In the genomic region with DNA sequence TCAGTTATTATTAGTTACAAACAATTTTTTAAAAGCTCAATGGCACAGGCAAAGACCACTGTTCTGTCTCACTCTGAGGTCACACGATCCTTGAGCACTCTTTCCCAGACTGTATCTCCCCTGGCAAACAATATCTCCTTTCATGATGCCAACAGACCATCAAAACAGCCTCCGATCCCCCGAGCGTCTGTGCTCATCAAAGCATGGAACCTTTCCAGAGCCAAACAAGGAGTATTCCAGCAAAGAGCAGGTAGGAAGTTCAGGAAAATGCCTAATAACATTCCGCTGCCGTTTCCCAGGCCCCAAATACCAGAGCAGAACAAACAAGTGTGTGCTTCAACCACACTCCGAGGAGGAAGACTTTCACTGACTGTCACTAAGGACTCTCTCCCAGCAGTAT, we compare ENCODE assay signal across 10 mouse cellular contexts. TPM values are rescaled to one million over a fixed set of nuclear protein-coding genes. Genes with fewer than 3 reads are reported as not detected.
DNase-seq lines count a peak whose midpoint lies in the region; ATAC-seq and TF ChIP-seq lines count a peak whose summit lies in the region.
"Had no signal": no experiment of that assay in that cellular context is flagged by ENCODE, and none has a peak within 500 bp of the region (broad histone marks: within the 10 kb centered on the region; RNA-seq: fewer than 3 reads in every experiment).

No protein-coding gene starts in this region.

- no peak for ATAC-seq in embryonic facial prominence, embryonic 12.5 days (ENCODE audit: insufficient number of reproducible peaks, insufficient read depth, low FRiP score, low TSS enrichment)
- ATAC-seq in kidney, embryonic 16.5 days (ENCODE audit: low FRiP score, low TSS enrichment) = no peak
- ATAC-seq in hindbrain, postnatal 0 days = no peak
- no peak for ATAC-seq in megakaryocyte, adult 5-6 weeks (ENCODE audit: poor library complexity, severe bottlenecking)
- ATAC-seq in megakaryocyte progenitor cell, adult 5-6 weeks (replicated peaks; ENCODE audit: poor library complexity) = no peak
- ATAC-seq: liver, postnatal 0 days had no signal

- H3K4me1 ChIP-seq in embryonic facial prominence, embryonic 12.5 days = peaks cover 24% of the 10 kb centered on the region
- H3K4me1 ChIP-seq in embryonic facial prominence, embryonic 10.5 days = peaks cover 19% of the 10 kb centered on the region
- H3K4me1 ChIP-seq in kidney, embryonic 16.5 days (ENCODE audit: insufficient read depth, low read length) = peaks cover 63% of the 10 kb centered on the region
- peaks cover 3% of the 10 kb centered on the region for H3K4me1 ChIP-seq in cortical plate, adult 2 months (ENCODE audit: control insufficient read depth, insufficient read depth, low read length)
- peaks cover 24% of the 10 kb centered on the region for H3K4me1 ChIP-seq in hindbrain, postnatal 0 days (ENCODE audit: insufficient read depth, low read length)

- 30% methylated on average over 7 of the region's 7 CpGs for WGBS in embryonic facial prominence, embryonic 12.5 days
- 45% methylated on average over 7 of the region's 7 CpGs for WGBS in embryonic facial prominence, embryonic 10.5 days
- 38% methylated on average over 7 of the region's 7 CpGs for WGBS in kidney, embryonic 16.5 days
- 30% methylated on average over 7 of the region's 7 CpGs for WGBS in hindbrain, postnatal 0 days

- H3K27me3 ChIP-seq in embryonic facial prominence, embryonic 12.5 days = no peaks in the 10 kb centered on the region
- H3K27me3 ChIP-seq in embryonic facial prominence, embryonic 10.5 days (replicated peaks; ENCODE audit: low read depth, poor library complexity, severe bottlenecking) = no peaks in the 10 kb centered on the region
- H3K27me3 ChIP-seq in kidney, embryonic 16.5 days (ENCODE audit: insufficient read depth, low read length) = no peaks in the 10 kb centered on the region
- no peaks in the 10 kb centered on the region for H3K27me3 ChIP-seq in hindbrain, postnatal 0 days (ENCODE audit: insufficient read depth, low read length)

- TF ChIP-seq CTCF in cortical plate, adult 2 months (IDR thresholded peaks at IDR 0.05; ENCODE audit: extremely low read depth, insufficient read depth, low read length) = no peak
- no peak for TF ChIP-seq CTCF in hindbrain, postnatal 0 days (IDR thresholded peaks at IDR 0.05; ENCODE audit: low read depth)

- H3K9ac ChIP-seq in embryonic facial prominence, embryonic 12.5 days = no peak overlapping the region
- 0 out of 2 replicates have a peak overlapping the region, but pooled peaks have one; percentile 29 for H3K9ac ChIP-seq in kidney, embryonic 16.5 days (replicated peaks; ENCODE audit: low read length)
- no peak overlapping the region for H3K9ac ChIP-seq in hindbrain, postnatal 0 days (replicated peaks; ENCODE audit: low read length)
- H3K9ac ChIP-seq: liver, postnatal 0 days had no signal

- no peak for DNase-seq in embryonic facial prominence, embryonic 10.5 days (ENCODE audit: low spot score)
- no peak for DNase-seq in kidney, postnatal 25 days
- no peak for DNase-seq in hindbrain, postnatal 0 days (ENCODE audit: low spot score)
- DNase-seq: liver, postnatal 0 days; right cerebral cortex, postnatal 25 days had no signal

- H3K27ac ChIP-seq in embryonic facial prominence, embryonic 12.5 days = peak overlapping the region; percentile 66; the same call in 1 of the 2 replicates
- no peak overlapping the region for H3K27ac ChIP-seq in embryonic facial prominence, embryonic 10.5 days (replicated peaks)
- peak overlapping the region; percentile 41; the same call in 1 of the 2 replicates for H3K27ac ChIP-seq in kidney, embryonic 16.5 days (ENCODE audit: low read length)
- 0 out of 2 replicates have a peak overlapping the region, but pooled peaks have one; percentile 46 for H3K27ac ChIP-seq in cortical plate, adult 2 months (ENCODE audit: insufficient read depth, low read length)
- H3K27ac ChIP-seq in hindbrain, postnatal 0 days = peak overlapping the region; percentile 65

- no peak for TF ChIP-seq POLR2A in cortical plate, adult 2 months (IDR thresholded peaks at IDR 0.05; ENCODE audit: extremely low read depth, insufficient read depth, low read length)

- no peaks in the 10 kb centered on the region for H3K9me3 ChIP-seq in embryonic facial prominence, embryonic 12.5 days
- H3K9me3 ChIP-seq in embryonic facial prominence, embryonic 10.5 days = no peaks in the 10 kb centered on the region
- no peaks in the 10 kb centered on the region for H3K9me3 ChIP-seq in kidney, embryonic 16.5 days (ENCODE audit: low read length)
- H3K9me3 ChIP-seq in hindbrain, postnatal 0 days (ENCODE audit: low read length) = no peaks in the 10 kb centered on the region

- no peak overlapping the region for H3K4me3 ChIP-seq in embryonic facial prominence, embryonic 12.5 days
- no peak overlapping the region for H3K4me3 ChIP-seq in embryonic facial prominence, embryonic 10.5 days
- no peak overlapping the region for H3K4me3 ChIP-seq in kidney, embryonic 16.5 days (ENCODE audit: low read length)
- no peak overlapping the region for H3K4me3 ChIP-seq in cortical plate, adult 2 months (ENCODE audit: insufficient read depth, low read length)
- no peak overlapping the region for H3K4me3 ChIP-seq in hindbrain, postnatal 0 days (ENCODE audit: low read length)

- no peaks in the 10 kb centered on the region for H3K36me3 ChIP-seq in embryonic facial prominence, embryonic 12.5 days
- H3K36me3 ChIP-seq in embryonic facial prominence, embryonic 10.5 days (replicated peaks) = no peaks in the 10 kb centered on the region
- no peaks in the 10 kb centered on the region for H3K36me3 ChIP-seq in kidney, embryonic 16.5 days (ENCODE audit: insufficient read depth, low read length)
- no peaks in the 10 kb centered on the region for H3K36me3 ChIP-seq in hindbrain, postnatal 0 days (ENCODE audit: insufficient read depth, low read length)

- H3K4me2 ChIP-seq in embryonic facial prominence, embryonic 12.5 days (replicated peaks) = no peak overlapping the region
- H3K4me2 ChIP-seq in kidney, embryonic 16.5 days (replicated peaks; ENCODE audit: low read depth, low read length) = no peak overlapping the region
- peak overlapping the region; percentile 10 for H3K4me2 ChIP-seq in hindbrain, postnatal 0 days (ENCODE audit: low read depth, low read length)

RNA-seq across cellular contexts. Expression of a gene that starts 50.2 kb away (rescaled TPM):
- 24.4 and 26.9 TPM in 2 replicates for polyA plus RNA-seq in embryonic facial prominence, embryonic 12.5 days (2016; fragmentation: Nextera tagmentation; extraction: Ambion mirVana)
- 14.5 and 15.0 TPM in 2 replicates for polyA plus RNA-seq in embryonic facial prominence, embryonic 10.5 days (2016; fragmentation: Nextera tagmentation; extraction: Ambion mirVana)
- polyA plus RNA-seq in kidney, embryonic 16.5 days (2015; fragmentation: Nextera tagmentation; extraction: Ambion mirVana) = 14.7 and 15.6 TPM in 2 replicates
- 21.3 and 25.9 TPM in 2 replicates for polyA plus RNA-seq in cortical plate, adult 2 months (2012; rRNA removed)
- total RNA-seq in hindbrain, postnatal 0 days (2014; rRNA removed) = 32.1 and 32.7 TPM in 2 replicates
- polyA plus RNA-seq in hindbrain, postnatal 0 days (2015; fragmentation: Nextera tagmentation; extraction: Ambion mirVana) = 14.0 TPM in 2 replicates
- 3.7 and 7.6 TPM in 2 replicates for total RNA-seq in megakaryocyte, adult 5-6 weeks (2015)
- 1.4 and 1.7 TPM in 2 replicates for total RNA-seq in megakaryocyte, adult 5-6 weeks (2017)
- total RNA-seq in megakaryocyte progenitor cell, adult 5-6 weeks (2015) = 3.5 and 6.0 TPM in 2 replicates
- 2.7 and 3.0 TPM in 2 replicates for total RNA-seq in megakaryocyte progenitor cell, adult 5-6 weeks (2017)
